ENCODE assay signal across 1 mouse cellular context in genomic region chr9:123469087-123469486, GRCm38 (mm10).
TF ChIP-seq lines count a peak whose summit lies in the region.

No protein-coding gene starts in this region.

TF ChIP-seq in MEL, 35 proteins besides CTCF, POLR2A, EP300 and RAD21:
- TF ChIP-seq NELFE (IDR thresholded peaks at IDR 0.05; ENCODE audit: low read depth, low read length) (no peak), RCOR1 (IDR thresholded peaks at IDR 0.05; ENCODE audit: low read depth, low read length) (no peak), ZKSCAN1 (IDR thresholded peaks at IDR 0.05; ENCODE audit: low read depth, low read length) (no peak), USF2 (IDR thresholded peaks at IDR 0.05; ENCODE audit: borderline replicate concordance in 1 of 2, insufficient read depth in 1 of 2, low read depth in 1 of 2, low read length in 2 of 2) (no peak), GABPA (IDR thresholded peaks at IDR 0.05; ENCODE audit: low read depth, low read length) (no peak), ZMIZ1 (IDR thresholded peaks at IDR 0.05; ENCODE audit: low read depth, low read length) (no peak), TBP (IDR thresholded peaks at IDR 0.05; ENCODE audit: low read depth, low read length) (no peak), MYC (IDR thresholded peaks at IDR 0.05; ENCODE audit: low read depth, low read length) (no peak), UBTF (IDR thresholded peaks at IDR 0.05; ENCODE audit: borderline replicate concordance, insufficient read depth, low read depth, low read length) (no peak), TAL1 (IDR thresholded peaks at IDR 0.05; ENCODE audit: low read length) (no peak), ELF1 (IDR thresholded peaks at IDR 0.05; ENCODE audit: low read depth, low read length) (no peak)
